Mouse (Mus musculus): ENCODE results near the gene Lpin2.
A peak's percentile ranks its signal among the peaks of the same experiment; 100 is the strongest.

Gene Lpin2

DNA sequence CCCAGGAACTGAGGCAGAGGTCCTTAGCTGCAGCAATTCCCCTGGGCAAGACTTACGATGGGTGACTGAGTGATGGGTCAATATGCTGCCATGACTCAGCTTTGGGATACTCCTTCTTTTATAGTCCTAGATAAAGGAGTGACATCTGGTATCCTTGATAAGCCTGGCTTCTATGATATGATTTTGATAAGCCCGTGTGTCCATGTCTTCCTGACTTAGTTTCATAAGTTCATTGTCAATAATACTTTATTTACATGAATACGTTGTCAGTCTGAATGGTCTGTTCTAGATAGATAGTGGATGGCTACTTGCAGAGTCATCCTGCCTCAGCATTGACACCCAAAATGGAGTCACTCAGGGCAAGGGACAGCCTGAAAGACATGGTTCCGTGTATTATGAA, 11.2 kb upstream of the Lpin2 start:
- DNase-seq (ENCODE audit: low spot score in 2 of 2) = no peak

DNA sequence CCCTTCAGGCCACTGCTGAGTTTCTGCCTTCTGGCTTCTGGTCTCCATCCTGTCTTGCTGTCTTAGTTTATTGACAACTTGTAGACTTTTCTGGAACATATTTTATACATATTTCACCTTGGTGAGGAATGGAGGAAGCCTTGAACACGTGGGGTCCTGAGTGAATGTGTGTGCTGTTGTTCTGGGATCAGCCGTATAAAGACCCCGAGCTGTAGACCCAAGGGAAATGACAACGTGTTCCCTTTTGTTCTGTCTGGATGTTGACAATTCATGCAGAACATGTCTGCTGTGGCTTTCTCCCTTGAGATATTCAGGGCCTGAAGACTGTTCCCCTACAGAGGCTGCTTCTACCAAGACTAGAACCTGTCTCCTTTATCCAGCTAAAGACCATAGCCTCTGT, 5.0 kb upstream of the Lpin2 start:
- DNase-seq (ENCODE audit: low spot score in 2 of 2) = no peak

DNA sequence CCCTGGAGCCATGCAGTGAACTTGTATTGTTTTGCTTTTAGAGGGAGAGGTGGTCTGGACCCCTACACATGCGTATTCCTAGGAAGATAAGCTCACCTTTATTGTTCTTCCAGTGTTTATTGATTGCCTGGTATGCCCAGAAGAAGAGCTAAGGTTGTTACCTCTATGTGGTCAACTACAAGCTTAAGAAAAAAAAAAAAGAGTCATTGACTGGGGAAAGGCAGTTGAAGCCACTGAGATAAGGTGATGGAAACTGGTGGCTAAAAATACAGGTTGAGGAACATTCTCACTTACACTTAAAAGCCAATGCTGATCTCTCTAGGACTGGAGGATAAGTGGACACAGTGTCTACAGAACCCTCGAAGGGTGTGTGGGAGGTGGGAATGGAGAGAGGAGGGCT, 4.4 kb upstream of the Lpin2 start:
- no peak for DNase-seq (ENCODE audit: low spot score in 2 of 2)

DNA sequence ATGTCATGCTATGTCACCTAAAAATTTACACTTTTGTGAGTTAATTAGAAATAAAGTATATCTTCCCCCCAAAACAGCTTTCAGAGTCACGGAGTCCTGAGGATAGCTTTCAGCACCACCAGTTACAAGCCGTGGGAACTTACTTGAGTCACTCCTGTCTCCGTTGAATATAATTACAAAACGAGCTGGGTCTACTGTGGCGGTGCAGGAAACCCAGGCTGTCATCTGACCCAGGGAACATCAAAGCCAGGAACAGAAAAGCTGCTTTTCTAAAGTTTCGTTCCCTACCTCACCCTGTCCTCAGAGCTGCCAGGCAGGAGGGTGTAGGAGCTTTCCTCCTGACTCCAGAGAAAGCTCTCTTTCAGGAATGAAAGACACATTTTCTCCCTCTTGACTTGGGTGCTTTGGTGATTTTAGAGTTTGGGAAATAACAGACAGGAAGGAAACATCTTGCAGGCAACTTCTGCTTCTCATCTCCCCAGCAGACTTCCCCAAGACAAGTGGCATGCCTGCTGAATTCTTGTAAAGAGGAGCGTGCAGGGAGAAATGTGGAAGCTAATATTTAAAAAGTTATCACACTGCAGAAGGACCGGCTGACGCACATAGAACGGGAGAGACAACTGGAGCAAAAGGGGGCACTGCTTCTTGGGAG, 3.7 kb upstream of the Lpin2 start:
- DNase-seq (ENCODE audit: low spot score in 2 of 2) = peak; percentile 24 to 35

DNA sequence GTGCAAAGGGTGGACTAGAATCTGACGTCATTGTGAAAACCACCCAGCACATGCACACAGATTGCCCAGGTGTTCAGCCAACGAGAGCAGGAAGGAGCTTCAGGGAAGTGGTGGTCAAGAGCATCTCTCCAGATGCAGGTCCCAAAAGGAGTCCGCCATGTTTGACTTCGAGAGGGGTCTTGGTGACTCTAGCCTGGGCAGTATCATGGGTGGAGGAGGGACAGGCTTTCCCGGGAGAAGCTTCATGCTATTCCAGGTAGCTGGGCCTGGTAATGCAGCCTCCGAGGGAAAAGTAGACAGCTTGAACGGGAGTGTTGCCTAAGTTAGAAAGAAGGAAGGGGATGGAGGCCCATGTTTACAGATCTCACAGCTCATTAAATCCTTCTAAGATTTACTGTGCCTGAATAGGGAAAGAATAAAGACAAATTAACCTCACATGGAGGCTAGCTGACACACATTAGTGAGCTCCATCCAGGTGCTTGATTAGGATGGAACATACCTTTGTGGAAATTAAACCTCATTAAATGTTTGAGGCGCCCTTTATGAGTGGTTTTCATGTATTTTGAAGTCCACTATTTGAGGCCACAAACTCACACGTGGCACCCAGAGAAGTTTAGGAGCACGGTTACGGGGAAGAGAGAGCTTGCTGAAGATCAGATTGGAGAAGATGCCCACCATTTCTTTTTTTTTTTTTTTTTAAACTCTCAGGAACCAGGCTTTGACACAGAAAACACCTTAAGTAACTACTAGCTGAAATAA, 2.6 kb upstream of the Lpin2 start:
- no peak for DNase-seq (ENCODE audit: low spot score in 2 of 2)

DNA sequence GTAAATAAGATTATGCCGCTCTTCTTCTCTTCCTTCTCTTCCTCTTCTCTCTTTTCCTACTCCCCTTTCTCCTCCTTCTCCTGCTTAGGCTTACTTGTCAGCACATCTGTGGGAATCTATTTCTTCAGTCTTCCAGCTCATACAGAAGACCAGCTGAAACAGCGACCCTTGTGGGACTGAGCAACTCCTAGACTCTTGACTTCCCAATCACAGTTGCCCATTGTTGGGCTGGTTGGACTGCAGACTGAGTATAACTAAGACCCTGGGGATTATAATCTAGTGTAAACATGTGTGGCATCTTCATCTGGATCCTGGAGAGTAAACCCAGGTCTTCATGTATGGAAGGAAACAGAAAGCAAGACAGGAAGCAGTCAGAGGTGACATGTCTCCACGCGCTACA, 1.8 kb upstream of the Lpin2 start:
- no peak for DNase-seq (ENCODE audit: low spot score in 2 of 2)

DNA sequence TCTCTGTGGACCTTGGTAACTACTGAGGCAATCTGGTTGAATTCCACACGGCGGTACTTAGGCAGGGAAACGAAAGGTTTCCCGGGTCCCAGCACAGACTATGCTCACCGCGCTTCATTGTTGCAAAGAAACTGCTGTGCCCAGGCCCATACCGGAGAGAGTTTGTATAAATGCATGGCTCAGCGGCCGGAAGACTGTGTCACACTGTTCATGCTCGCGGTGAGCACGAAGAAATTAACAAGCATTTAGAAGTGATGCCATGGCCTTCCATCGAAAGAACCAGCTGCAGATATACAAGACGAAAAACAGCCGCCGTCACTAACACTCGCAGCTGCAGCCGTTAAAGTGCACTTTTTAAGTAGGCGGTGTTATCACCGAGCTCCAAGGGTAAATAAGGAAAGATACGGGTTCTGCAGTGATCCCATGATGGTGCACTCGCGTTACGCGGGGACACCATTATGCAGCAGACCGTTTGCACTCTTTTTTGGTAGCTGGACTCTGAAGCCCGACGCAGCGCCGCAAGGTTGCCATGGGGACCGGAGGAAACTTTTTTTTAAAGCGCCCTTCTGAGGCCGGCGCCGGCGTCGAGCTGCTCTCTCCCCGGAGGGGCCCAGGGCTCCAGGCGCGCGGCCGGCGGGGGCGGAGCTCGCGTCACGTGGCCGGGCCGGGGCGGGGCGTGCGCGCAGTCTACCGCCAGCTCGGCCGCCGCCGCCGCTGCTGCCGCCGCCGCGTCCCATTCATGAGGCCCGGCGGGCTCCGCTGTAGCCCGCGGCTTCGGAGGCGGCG, 704 bp downstream of the Lpin2 start:
- peak; percentile 92 to 94 for DNase-seq (ENCODE audit: low spot score in 2 of 2)

DNA sequence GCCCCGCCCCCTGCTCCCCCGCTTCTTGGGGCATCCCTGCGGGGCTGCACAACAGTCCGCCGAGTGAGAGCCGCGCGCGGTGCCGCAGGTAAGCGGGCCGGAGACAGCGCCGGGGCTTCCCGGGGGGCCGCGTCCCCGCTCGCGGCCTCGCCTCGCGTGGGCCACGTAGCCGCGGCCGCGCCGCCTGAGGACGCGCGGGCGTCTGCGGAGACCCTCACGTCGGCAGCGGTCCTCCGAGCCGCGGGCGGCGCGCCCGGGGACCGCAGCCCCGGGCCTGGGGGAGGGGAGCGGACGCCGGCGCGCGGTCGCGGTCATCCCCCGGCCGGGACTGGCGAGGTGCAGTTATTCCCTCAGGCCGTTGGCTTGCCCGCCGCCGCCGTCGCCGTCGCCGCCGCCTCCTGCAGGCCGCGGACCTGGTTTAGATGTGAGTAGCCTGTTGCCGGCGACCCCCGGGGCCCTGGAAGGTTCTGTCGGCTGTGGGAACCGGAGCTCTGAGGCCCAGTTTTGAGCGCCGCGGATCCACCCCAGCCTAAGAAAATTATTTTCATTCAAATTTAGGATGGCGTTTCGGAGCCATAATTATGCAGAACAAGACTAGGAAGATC, 1.4 kb downstream of the Lpin2 start:
- DNase-seq (ENCODE audit: low spot score in 2 of 2) = peak in 1 of 2 experiments; percentile 5

DNA sequence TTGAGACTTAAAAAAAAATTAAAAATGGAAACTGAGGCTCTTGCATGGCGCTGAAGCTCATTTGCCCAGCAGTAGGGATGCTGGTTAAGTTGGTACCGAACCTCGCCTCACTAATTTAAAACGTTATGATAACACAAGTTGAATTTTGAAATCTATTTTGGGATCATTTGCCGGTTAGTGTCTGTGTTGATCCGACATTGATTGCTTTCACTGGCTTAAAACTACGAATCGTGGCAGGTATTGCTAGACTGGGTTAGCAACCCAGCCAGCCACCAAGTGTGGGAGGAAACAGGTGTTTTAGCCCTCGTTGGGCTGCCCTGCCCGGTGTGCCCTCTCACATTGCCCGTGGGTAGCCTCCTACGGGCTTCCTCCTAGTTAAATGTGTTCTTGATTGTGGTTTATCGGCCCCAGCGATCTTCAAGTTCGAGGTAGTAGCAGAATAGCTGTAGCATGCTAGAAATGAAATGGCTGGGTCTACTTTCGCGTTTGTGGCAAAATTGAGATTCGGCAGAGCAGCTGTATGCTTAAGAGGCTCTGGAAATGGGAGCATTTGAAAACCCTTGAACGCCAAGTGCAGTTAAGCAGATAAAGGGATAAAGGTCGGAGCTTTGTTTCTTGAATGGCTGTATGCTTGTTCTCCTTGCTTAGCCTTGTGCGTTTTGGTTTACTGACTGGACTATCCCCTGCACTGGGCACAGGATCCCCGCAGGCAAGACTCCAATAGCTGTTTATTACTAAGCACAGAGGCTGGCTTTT, 2.2 kb downstream of the Lpin2 start:
- peak; percentile 76 to 78 for DNase-seq (ENCODE audit: low spot score in 2 of 2)

DNA sequence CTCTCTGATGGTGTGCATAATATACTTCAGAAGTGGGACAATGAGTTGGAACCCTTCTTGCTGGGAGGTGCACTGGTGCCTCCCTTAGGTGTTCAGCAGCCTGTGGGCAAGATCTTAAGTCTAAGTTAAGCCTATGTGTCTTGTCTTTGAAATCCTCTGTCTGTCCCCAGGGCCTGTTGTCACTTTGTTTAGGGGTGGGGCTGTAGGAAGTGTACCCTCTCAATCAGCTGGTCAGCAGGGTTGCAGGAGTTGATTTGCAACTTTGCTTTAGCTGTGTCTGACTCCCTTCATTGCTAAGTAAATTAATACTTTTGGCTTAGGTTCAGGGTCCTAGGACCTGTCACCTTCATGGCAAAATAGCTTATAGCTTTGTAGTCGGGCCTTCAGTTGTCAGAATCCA, 3.0 kb downstream of the Lpin2 start:
- DNase-seq (ENCODE audit: low spot score in 2 of 2) = no peak

DNA sequence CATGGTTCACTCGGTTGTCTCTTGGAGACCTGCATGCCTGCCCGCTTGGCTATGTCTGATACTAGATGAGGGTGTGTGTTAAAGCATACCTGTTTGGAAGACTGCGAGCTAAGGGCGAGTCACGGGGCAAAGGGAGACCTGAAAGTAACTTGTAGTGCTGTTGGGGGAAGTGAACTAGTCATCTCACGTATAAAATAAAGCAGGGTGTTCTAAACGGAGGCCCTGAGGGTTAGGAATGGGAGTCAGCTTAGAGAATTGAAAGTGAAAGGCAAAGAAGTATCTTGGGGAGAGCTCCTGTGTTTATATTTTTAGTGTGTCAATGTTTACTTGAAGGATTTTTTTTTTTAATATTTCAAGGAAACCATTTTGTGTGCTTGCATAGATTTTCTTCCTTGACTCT, 8.2 kb downstream of the Lpin2 start:
- peak; percentile 21 to 32 for DNase-seq (ENCODE audit: low spot score in 2 of 2)

DNA sequence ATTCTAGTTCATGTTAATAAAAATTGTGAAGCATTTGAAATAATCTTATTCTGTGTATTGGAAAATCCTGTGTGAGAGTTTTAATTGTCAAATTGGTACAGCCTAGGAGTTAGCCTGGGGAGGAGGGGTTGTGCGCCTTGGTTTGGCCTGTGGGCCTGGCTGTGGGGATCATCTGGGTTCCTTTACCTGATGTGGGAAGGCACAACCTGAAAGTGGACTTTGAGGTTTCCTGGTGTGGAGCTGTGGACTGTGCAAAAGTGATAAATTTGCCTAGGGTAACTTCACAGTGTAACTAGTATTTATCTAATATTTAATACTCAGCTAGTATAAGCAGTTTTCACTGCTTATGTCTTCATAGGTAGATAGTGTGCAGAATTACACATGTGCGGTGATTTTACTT, 8.7 kb downstream of the Lpin2 start:
- no peak for DNase-seq (ENCODE audit: low spot score in 2 of 2)

DNA sequence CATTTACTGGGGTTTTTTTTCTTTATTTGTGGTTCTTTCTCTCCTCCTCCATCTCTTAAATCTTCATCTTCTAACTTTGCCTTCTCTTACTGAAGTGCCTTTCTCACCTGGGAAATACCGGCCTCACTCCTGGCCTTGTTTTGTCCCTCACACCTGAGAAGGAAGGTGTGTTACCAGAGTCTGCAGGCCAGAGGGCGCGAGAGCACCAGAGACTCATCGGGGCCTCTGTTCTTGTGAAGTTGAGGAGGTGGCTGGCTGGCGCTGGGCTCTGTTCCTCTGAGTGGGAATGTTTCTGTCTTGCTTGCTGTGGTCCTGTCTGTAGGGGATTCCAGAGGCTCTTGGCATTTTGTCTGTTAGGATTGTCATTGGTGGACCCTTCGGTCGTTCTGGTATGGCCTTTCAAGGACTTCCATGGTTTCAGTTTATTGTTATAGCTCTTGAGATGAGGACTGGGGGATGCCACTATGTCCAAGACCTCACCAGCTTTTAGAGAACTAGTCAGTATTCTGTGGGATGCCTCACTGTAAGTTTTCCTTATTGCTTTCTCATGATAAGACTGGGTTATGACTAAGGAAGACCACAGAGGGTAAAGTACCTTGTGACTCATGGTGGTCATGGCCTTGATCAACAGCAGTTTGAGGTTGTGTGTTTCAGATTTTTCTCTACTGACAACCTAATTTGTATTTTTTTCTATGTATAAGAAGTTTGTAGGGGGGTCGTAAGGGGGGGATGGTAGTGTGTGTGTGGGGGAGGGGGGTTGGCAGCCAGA, 9.5 kb downstream of the Lpin2 start:
- DNase-seq (ENCODE audit: low spot score in 2 of 2) = no peak

DNA sequence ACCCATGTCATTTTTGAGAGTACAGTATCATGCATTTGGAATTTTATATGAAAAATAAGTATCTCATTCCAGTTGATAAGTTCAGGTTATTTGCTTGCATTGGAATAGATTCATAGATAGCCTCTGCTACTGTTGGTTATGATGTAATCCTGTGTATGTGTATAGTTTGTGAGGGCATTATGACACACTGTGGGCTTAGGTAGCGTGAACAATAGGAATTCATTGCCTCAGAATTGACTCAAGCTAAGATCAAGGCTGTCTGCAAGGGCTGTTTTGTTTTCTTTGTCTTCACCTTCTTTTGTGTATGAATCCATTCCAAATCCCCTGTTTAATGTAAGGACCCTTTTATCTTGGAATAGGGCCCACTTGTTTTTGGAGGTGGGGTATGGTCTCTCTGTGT, 10.7 kb downstream of the Lpin2 start:
- no peak for DNase-seq (ENCODE audit: low spot score in 2 of 2)

DNA sequence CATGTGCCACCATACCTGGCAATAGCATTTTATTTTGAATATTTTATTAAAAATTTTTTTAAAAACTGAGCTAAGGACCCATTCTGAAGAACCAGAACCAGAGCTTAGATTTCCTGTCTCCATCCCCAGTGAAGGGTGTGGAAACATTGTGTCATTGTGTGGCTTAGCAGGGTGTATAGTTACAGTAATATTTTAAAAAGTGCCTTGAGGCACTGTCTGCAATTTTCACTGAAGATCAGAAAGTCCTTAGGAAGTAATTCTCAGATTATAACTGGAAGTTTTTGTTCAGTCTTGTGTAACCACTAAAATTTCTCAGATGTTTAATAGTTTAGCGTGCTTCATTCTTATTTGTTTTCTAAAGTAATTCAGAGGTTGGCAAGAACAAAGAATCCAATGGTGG, 11.1 kb downstream of the Lpin2 start:
- no peak for DNase-seq (ENCODE audit: low spot score in 2 of 2)

DNA sequence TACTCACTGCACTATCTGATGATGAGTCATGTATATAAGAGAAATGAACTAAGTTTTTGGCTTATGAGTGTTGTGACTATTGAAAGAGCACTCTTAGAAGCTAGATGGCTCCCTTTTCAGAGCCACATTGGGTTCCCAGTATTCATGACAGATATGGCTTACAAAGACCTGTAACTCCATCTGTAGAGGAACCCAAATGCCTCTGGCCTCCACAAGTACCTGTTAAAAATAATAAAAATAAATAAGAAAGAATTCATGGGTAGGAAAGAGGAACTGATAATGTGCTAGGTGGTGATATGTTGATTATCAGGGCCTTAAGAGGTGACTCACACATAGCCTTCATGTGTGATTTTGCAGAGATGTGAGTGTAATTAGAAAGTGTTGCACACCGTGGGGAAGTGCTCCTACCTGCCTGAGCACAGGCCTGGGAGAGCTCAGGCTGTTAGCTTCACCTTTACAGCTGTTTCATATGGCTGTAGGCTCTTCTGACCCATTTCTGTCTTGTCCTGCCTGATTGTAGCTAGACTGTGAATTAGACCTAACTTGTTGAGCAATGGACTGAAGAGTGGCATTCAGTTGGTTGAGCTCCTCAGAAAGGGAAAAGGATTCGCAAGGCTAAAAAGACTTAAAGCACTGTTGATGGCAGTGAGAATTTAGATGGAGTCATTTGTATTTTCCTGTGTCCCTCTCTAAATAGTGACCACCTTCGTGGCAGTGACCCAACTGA, 12.7 kb downstream of the Lpin2 start:
- DNase-seq (ENCODE audit: low spot score in 2 of 2) = no peak

DNA sequence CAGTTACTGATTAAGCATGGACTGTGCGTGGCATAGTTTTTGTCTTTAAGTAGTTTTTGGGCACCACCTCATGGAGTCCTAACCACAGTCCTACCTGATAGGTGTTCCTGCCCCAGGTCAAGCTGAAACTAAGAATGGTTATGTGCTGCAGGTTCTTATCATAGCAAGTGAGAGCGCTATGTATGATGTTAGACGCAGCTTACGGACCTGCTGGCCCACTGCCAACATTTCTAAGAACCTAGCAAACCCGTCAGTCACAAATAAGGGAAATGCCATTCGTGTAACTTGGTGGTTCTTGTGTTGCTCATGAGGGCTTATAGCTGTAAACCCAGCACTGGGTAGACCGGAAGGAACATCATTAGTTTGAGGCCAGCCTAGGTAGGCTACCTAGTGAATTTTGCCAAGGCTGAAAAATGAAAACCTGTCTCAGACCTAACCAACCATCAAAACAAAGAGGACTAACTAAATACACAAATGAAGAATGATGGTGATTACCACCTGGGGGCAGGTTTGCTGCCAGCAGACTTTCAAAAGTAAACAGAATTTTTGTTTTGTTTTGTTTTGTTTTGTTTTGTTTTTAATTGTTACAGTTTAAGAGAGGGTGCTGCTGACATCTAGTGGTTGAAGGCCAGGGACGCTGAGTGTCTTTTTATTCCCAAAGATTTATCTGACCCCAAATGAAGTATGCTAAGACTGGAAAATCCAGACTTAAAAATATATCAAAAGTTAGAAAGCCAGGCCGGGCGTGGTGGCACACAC, 13.5 kb downstream of the Lpin2 start:
- DNase-seq (ENCODE audit: low spot score in 2 of 2) = peak; percentile 43 to 59

DNA sequence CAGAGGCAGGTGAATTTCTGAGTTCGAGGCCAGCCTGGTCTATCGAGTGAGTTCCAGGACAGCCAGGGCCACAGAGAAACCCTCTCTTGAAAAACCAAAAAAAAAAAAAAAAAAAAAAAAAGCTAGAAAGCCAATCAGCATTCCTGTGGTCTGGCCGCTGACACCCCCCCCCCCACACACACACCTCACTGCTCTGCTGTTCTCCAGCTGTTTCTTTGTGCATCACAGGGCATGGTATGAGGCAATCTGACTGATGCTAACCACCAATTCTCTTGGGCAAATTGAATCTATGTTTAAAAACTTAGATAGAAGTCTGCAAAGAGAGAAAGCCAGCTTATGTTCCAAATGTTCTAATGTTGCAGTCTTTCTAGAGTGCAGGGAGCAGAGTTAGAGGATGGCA, 14.1 kb downstream of the Lpin2 start:
- no peak for DNase-seq (ENCODE audit: low spot score in 2 of 2)

DNA sequence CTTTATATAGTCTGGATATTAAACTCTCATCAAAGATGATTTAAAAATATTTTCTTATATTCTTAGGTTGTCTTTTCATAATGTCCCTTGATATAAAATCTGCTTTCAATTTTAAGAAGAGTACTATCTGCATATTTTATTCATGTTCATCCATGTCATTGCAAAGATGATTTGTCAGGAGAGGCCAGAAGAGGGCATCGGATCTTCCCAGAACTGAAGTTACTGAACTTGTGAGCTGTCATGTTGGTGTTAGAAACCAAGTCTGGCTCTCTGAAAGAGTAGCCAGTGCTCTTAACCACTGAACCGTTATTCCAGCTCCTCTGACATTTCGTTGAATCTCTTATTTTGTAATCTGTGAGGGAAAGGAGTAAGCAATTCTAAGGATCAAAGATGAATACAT, 17.0 kb downstream of the Lpin2 start:
- DNase-seq (ENCODE audit: low spot score in 2 of 2) = no peak

All from spleen, postnatal 36 days (tissue).